Mouse (Mus musculus) liver, postnatal 0 days (tissue): ENCODE results near the gene Kif1b.

Source experiments
- CTCF ChIP-seq: sonication (generic); IDR thresholded peaks from 2 replicates; pipeline ENCODE4 v1.5.1; 2016; ENCODE audit warnings: antibody characterized with exemption, low read depth
- EP300 ChIP-seq: IDR thresholded peaks from 2 replicates; pipeline ENCODE4 v1.6.1; 2016; ENCODE audit warnings: antibody characterized with exemption, low read depth, mild to moderate bottlenecking

DNA sequence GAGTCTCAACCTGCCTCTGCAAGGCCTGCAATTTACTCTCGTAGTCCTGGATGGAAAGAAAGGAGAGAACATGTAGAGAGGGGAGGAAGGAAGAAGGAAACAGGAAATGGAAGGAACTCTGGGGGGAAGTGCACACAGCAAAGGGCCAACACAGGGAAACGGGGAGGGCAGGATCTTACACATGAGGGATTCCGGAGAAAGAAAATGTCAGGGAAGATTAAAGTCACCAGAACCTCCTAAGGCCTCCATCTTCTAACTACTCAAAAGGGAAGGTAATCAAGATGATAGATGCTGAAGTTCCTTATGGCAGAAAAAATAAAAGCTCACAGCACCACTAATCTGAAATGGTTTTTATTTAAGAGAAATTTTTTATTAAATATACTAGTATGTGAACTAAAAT, 81.2 kb downstream of the Kif1b start:
- no peak for TF ChIP-seq CTCF
- TF ChIP-seq EP300: no peak
